Mouse (Mus musculus): ENCODE data around the gene Eif2b3.

The Eif2b3 gene

GRCm38 (mm10) chr4:117124518-117125347 lies 105.5 kb downstream of the Eif2b3 start:
- DNase-seq, result peak; percentile 70

- DNase-seq, result peak; percentile 45
Measured at GRCm38 (mm10) chr4:117125348-117125909, 106.2 kb downstream of the Eif2b3 start, which contains the start of gene Btbd19. TSS of gene Btbd19 (minus strand) at chr4:117125725.

- peak; percentile 71 for DNase-seq
Measured at GRCm38 (mm10) chr4:117125910-117126674, 106.9 kb downstream of the Eif2b3 start.

DNA sequence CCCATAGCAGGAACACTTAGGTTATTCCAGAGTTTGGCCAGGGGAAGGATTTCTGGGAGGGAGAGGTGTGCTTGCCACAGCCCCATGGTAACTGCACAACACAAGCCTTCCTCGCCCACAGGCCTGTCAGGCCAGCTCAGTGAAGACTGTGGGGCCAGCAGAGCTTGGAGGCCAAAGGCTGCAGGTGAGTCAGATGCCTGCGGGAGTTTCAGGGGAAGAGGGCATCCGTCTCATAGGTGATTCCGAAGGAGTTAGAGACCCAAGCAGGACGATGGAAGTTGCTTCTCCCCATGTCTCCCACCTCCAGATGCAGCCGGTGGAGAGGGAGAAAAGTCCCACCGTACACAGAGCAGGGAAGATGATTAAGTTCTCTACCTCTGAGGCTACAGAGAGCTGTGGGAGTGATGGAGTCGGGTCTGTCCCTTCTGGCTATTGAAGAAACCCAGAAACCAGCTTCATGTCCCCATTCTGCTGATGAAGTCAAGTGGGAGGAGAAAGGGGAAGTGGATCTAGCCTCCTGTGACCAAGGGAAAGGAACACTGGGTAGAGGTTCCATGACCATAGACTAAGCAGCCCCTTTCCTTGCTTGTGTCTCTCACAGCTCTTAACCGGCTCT lies 107.6 kb downstream of the Eif2b3 start, which contains the start of gene Tctex1d4:
TSS of gene Tctex1d4 (plus strand) at position 120 of the 616 bp plus-strand sequence.
- no peak for DNase-seq

GRCm38 (mm10) chr4:117127991-117128686 lies 108.9 kb downstream of the Eif2b3 start:
- DNase-seq, result no peak

- DNase-seq, result no peak
Measured at GRCm38 (mm10) chr4:117130790-117131189, 111.6 kb downstream of the Eif2b3 start.

- no peak for DNase-seq
Measured at GRCm38 (mm10) chr4:117131198-117131597, 112.0 kb downstream of the Eif2b3 start.

DNA sequence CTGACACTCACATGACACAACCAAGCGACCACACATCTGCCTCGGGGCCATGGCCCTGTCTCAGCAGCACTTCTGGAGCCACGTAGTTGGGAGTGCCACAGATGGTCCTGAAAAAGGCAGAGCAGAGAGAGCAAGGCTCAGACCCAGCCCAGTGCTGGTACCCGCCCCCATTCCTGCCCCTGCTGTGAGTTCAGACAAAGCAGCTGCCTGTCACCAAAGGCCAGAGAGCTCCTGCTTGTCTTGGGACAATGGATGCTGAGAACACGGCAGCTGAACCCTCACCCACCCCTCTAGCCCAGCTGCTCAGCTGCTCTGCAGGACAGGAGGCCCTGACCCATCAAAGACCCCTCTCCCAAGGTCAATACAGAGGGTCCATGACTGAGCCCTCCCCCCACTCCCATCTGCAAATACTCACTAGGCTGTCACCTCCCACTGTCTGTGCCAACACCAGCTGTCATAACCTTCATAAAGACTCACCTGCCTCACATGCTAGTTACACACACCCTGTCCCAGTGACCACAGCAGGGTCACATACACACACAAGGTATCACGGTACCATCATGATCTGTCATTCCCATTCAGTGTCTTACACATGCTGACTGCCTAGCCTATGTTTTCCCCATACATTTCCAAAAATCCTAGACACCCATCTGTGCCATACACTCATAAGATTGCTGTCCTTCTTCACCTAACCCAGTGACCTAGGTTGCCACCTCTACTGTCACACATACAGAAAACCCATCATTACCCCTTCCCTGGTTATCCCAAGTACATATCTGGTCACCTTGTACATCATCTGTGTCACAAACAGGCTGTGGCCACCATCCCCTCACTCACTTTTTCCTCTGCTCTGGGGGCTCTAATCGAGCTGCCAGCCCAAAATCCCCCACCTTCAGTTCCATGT lies 112.9 kb downstream of the Eif2b3 start:
- no peak for DNase-seq

- DNase-seq, result no peak
Measured at GRCm38 (mm10) chr4:117132794-117133143, 113.6 kb downstream of the Eif2b3 start.

DNA sequence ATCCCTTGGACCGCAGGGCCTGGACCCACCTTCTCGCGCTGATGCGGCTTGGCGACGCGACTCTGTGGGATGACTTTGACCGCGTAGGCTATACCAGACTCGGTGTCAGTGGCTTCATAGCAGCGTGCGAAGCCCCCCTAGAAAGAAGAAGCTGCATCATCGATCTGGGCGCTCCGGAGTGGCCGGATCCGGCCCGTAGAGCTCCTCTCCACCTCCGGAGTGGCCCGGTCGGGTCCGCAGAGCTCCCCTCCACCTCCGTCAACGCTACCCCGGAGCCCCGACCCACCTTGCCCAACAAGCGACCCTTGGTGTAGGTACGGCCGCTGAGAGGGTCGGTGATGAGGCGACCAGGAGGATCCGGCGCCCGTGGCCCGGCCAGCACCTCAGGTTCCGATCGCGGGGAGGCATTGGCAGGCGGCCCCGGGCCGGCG lies 114.2 kb downstream of the Eif2b3 start:
- no peak for DNase-seq

- peak; percentile 98 for DNase-seq
Measured at GRCm38 (mm10) chr4:117133817-117134600, 114.8 kb downstream of the Eif2b3 start, which contains the start of gene Plk3. TSS of gene Plk3 (minus strand) at chr4:117133963.

- no peak for DNase-seq
Measured at GRCm38 (mm10) chr4:117134601-117134995, 115.4 kb downstream of the Eif2b3 start.

DNA sequence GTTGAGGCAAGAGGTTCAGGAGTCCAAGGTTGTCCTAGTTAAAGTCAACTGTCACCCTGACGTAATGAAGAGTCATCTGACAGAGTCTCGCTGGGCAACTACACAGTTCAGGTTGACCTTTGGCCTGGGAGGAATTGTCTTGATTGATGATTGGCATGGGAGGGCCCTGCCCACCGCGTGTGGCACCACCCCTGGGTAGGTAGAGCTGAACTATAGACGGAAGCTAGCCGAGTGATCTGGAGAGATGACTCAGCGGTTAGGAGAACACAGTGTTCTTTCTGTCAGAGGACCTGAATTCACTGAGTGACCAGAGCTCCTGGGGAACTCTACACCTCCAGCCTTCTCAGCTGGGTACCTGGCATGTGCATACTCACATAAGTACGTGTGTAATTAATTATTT lies 116.8 kb downstream of the Eif2b3 start:
- DNase-seq, result no peak
